Mouse (Mus musculus): ENCODE measurements around the gene Telo2. TPM values are rescaled to one million over a fixed set of nuclear protein-coding genes. Genes with fewer than 3 reads are reported as not detected.

Gene Telo2
- polyA plus RNA-seq (2014; fragmentation: Nextera tagmentation; extraction: Ambion mirVana): 41.2 and 45.4 TPM in 2 replicates

DNA sequence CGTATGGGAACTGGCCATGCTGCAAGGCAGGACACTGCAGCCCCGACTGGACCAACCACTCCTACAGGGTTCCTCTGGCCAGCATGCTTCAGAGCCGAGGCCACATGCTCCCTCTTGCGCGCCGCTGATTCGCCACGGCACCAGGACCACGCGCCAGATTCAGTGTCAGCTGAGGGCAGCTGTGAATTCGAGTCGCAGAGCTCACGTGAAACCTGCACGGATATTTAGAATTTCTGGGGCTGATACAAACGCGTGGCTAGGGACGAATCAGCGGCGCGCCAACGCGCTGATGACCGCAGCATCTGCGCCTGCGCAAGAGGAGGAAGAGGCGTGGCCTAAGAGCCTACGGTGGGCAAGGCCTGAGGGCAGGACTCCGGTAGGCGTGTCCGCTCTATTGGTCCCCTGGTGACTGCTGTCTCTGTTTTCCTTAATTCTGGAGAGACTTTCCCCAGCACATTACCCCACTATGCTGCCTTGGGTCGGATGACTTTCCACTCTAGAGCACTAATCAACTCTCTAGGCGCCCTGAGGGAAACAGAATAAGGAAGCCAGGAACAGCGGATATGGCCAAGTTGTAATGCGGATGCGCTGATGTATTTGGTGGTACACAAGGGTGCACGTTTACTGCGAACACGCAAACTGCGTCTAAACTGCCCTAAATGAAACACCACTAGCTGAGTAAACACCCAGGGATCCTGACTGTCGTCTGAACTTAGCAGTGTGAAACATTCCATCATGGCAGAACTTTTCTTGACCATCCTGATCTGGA lies at the start of gene Telo2:
Gene Telo2 (minus strand): TSS at position 304 of the 769 bp plus-strand sequence.
- peaks cover 2% of the 10 kb centered on the region; the same call in 1 of the 2 replicates for H3K4me1 ChIP-seq (replicated peaks; ENCODE audit: control insufficient read depth, insufficient read depth, low read length)
- H3K4me2 ChIP-seq (ENCODE audit: low read depth, low read length, severe bottlenecking): peak within 1 kb of the TSS; percentile 99
- ATAC-seq (replicated peaks; ENCODE audit: low FRiP score) (peak; percentile 94), DNase-seq (ENCODE audit: low spot score) (peak; percentile 93)
- peak within 1 kb of the TSS; percentile 54 for H3K4me3 ChIP-seq (ENCODE audit: low read depth, low read length)
- H3K9me3 ChIP-seq (ENCODE audit: control insufficient read depth, low read length): no peaks in the 10 kb centered on the region
- peak within 1 kb of the TSS; percentile 68 for H3K27ac ChIP-seq (ENCODE audit: low read depth, low read length)
- no peaks in the 10 kb centered on the region for H3K36me3 ChIP-seq (ENCODE audit: control insufficient read depth, insufficient read depth, low read length)
- H3K27me3 ChIP-seq (ENCODE audit: control insufficient read depth, insufficient read depth, low read length): no peaks in the 10 kb centered on the region
- 5% methylated on average over 40 of the region's 40 CpGs for WGBS
- peak within 1 kb of the TSS; percentile 84 for H3K9ac ChIP-seq (ENCODE audit: low read length)

DNA sequence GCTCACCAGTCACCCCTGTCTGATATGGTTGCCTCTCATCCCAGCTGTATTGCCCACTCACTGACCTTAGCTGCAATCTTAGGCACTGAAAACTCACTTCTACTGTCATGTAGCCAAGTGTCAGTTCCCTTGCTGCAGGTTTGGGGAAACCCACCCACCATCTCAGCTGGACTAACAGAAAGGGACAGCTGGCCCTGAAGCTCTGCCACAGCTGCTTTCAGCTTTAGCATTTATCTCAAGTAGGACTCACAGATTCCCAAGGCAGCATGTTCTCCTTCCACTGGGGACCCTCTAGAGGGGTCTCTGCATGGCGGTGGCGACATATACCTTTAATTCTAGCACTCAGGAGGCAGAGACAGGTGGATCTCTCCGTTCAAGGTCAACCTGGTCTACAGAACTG lies 49.0 kb upstream of the Telo2 start:
- no peak for ATAC-seq (replicated peaks; ENCODE audit: low FRiP score)
- H3K9me3 ChIP-seq (ENCODE audit: control insufficient read depth, low read length): no peaks in the 10 kb centered on the region

DNA sequence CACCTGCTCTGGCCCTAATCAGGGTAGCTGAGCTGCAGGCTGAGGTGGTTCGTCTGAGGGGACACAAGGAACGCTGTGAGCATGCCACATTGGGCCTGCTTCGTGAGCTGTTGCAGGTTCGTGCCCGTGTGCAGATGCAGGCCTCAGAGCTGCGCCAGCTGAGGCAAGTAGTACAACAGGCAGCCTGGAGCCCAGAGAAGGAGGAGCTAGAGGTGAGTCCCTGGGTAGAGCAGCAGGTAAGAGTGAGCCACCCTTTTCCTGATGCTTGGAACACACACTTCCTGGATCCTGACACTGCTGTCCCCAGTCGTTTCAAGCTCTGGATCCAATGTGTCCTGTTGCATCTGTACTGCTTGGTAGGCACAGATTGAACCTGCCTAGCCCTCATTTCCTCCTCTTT lies 47.6 kb upstream of the Telo2 start:
- no peak for DNase-seq (ENCODE audit: low spot score)
- no peaks in the 10 kb centered on the region for H3K27me3 ChIP-seq (ENCODE audit: control insufficient read depth, insufficient read depth, low read length)
- H3K9ac ChIP-seq (ENCODE audit: low read length): no peak overlapping the region
- WGBS: 78% methylated on average over 7 of the region's 7 CpGs
- no peaks in the 10 kb centered on the region for H3K9me3 ChIP-seq (ENCODE audit: control insufficient read depth, low read length)
- no peak overlapping the region for H3K4me3 ChIP-seq (ENCODE audit: low read depth, low read length)
- H3K36me3 ChIP-seq (ENCODE audit: control insufficient read depth, insufficient read depth, low read length): no peaks in the 10 kb centered on the region; the same call in 1 of the 2 replicates
- H3K4me1 ChIP-seq (replicated peaks; ENCODE audit: control insufficient read depth, insufficient read depth, low read length): no peaks in the 10 kb centered on the region
- H3K4me2 ChIP-seq (ENCODE audit: low read depth, low read length, severe bottlenecking): no peak overlapping the region
- H3K27ac ChIP-seq (ENCODE audit: low read depth, low read length): no peak overlapping the region
- no peak for ATAC-seq (replicated peaks; ENCODE audit: low FRiP score)

More for the DNA sequence above, 49.0 kb upstream of the Telo2 start:
- H3K4me3 ChIP-seq (ENCODE audit: low read depth, low read length): no peak overlapping the region
- no peak overlapping the region for H3K4me2 ChIP-seq (ENCODE audit: low read depth, low read length, severe bottlenecking)
- WGBS: 87% methylated on average over 3 of the region's 3 CpGs
- H3K27me3 ChIP-seq (ENCODE audit: control insufficient read depth, insufficient read depth, low read length): no peaks in the 10 kb centered on the region
- no peak overlapping the region for H3K27ac ChIP-seq (ENCODE audit: low read depth, low read length)
- H3K4me1 ChIP-seq (replicated peaks; ENCODE audit: control insufficient read depth, insufficient read depth, low read length): no peaks in the 10 kb centered on the region
- no peaks in the 10 kb centered on the region; the same call in 1 of the 2 replicates for H3K36me3 ChIP-seq (ENCODE audit: control insufficient read depth, insufficient read depth, low read length)
- DNase-seq (ENCODE audit: low spot score): no peak
- no peak overlapping the region for H3K9ac ChIP-seq (ENCODE audit: low read length)

DNA sequence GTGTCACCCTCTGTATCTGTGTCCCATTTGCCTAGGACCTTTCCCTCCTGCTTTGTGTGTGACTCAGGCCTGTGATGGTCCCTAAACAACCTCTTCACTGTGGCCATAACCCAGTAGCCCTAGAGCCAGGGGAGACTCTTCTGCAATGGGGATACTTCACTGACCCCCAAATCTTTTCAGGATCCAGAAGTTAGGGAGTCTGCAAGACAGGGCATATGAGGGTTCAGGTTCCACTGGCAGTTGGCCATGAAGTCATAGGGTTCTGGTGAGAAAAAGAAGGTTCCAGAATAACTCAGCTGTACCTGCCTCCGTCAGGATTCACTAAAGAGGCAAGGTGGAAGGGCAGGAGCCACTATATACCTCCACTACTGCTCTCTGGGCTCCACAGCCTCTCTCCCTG lies 46.4 kb upstream of the Telo2 start, which contains the start of gene Ccdc154:
Gene Ccdc154 (plus strand): TSS at position 301 of the 400 bp plus-strand sequence.
- no peak within 1 kb of the TSS for H3K4me2 ChIP-seq (ENCODE audit: low read depth, low read length, severe bottlenecking)
- no peak within 1 kb of the TSS for H3K27ac ChIP-seq (ENCODE audit: low read depth, low read length)
- no peaks in the 10 kb centered on the region for H3K9me3 ChIP-seq (ENCODE audit: control insufficient read depth, low read length)
- H3K36me3 ChIP-seq (ENCODE audit: control insufficient read depth, insufficient read depth, low read length): no peaks in the 10 kb centered on the region; the same call in 1 of the 2 replicates
- H3K4me3 ChIP-seq (ENCODE audit: low read depth, low read length): no peak within 1 kb of the TSS
- DNase-seq (ENCODE audit: low spot score) (no peak), ATAC-seq (replicated peaks; ENCODE audit: low FRiP score) (no peak)
- H3K9ac ChIP-seq (ENCODE audit: low read length): no peak within 1 kb of the TSS
- no peaks in the 10 kb centered on the region for H3K27me3 ChIP-seq (ENCODE audit: control insufficient read depth, insufficient read depth, low read length)
- 100% methylated on average over 1 of the region's 1 CpGs for WGBS
- no peaks in the 10 kb centered on the region for H3K4me1 ChIP-seq (replicated peaks; ENCODE audit: control insufficient read depth, insufficient read depth, low read length)

DNA sequence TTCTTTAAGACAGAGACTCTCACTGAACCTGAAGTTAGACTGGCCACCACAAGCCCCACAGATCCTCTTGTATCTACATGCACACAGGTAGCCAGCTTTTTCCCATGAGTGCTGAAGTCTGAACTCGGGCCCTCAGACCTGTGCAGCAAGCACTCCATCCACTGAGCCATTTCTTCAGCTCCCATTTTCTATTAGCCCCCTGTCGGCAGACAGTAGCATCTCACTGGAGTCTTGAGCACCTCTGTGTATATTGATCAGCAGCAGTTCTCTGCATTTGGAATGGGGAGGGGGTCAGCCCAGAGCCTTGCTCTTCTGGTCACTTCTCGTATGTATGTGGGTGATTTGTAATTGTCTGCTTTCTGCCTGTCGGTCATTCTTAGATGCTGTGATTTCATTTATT lies 24.2 kb upstream of the Telo2 start:
- H3K27me3 ChIP-seq (ENCODE audit: control insufficient read depth, insufficient read depth, low read length): no peaks in the 10 kb centered on the region
- ATAC-seq (replicated peaks; ENCODE audit: low FRiP score) (no peak), DNase-seq (ENCODE audit: low spot score) (no peak)
- 0 out of 2 replicates have a peak, but pooled peaks cover 1% of the 10 kb centered on the region for H3K4me1 ChIP-seq (replicated peaks; ENCODE audit: control insufficient read depth, insufficient read depth, low read length)
- no peak overlapping the region for H3K4me3 ChIP-seq (ENCODE audit: low read depth, low read length)
- H3K36me3 ChIP-seq (ENCODE audit: control insufficient read depth, insufficient read depth, low read length): no peaks in the 10 kb centered on the region
- H3K9ac ChIP-seq (ENCODE audit: low read length): no peak overlapping the region
- no peaks in the 10 kb centered on the region for H3K9me3 ChIP-seq (ENCODE audit: control insufficient read depth, low read length)
- H3K4me2 ChIP-seq (ENCODE audit: low read depth, low read length, severe bottlenecking): no peak overlapping the region
- no peak overlapping the region for H3K27ac ChIP-seq (ENCODE audit: low read depth, low read length)
- WGBS: 75% methylated on average over 4 of the region's 4 CpGs

DNA sequence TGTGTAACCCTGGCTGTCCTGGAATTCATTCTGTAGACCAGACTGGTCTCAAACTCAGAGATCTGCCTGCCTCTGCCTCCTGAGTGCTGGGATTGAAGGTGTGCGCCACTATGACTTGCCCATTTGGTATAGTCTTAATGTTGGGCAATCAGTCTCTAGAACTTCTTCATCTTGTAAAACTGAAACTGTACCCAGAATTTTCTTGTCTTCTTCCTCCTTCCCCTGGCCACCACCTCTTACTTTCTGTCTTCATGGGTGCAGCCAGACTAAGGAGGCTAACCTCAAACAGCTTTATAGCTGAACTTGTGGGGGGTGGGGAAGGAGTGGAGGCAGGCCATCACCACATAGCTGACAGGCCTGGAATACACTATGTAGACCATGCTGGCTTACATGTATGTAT lies 23.0 kb upstream of the Telo2 start:
- Histone ChIP-seq H3K9ac (ENCODE audit: low read length) (no peak overlapping the region), H3K9me3 (ENCODE audit: control insufficient read depth, low read length) (no peaks in the 10 kb centered on the region), H3K4me3 (ENCODE audit: low read depth, low read length) (no peak overlapping the region), H3K4me2 (ENCODE audit: low read depth, low read length, severe bottlenecking) (no peak overlapping the region), H3K27ac (ENCODE audit: low read depth, low read length) (no peak overlapping the region), H3K36me3 (ENCODE audit: control insufficient read depth, insufficient read depth, low read length) (no peaks in the 10 kb centered on the region), H3K4me1 (replicated peaks; ENCODE audit: control insufficient read depth, insufficient read depth, low read length) (peaks cover 8% of the 10 kb centered on the region; the same call in 1 of the 2 replicates), H3K27me3 (ENCODE audit: control insufficient read depth, insufficient read depth, low read length) (no peaks in the 10 kb centered on the region)
- 93% methylated on average over 1 of the region's 1 CpGs for WGBS
- no peak for DNase-seq (ENCODE audit: low spot score)
- ATAC-seq (replicated peaks; ENCODE audit: low FRiP score): no peak

DNA sequence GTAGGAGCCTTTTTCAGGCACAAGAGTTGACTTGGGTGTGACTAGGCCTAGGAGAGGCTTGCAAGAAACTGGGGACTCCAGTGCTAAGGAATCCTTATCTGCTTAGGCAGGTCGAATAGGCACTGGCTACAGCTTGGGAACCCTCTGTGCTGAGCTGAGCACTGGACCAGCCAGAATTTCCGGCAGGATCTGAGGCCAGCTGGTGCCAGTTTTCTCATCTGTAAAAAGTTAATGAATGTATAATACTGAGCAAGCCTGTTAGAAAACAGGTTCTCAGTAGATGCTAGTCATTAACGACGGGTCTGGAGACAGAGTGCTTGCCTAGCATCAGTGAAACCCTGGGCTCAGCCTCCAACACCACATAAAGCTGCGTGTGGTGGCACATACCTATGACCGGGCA lies 19.9 kb upstream of the Telo2 start:
- no peak for DNase-seq (ENCODE audit: low spot score)
- 91% methylated on average over 6 of the region's 6 CpGs for WGBS
- no peaks in the 10 kb centered on the region for H3K9me3 ChIP-seq (ENCODE audit: control insufficient read depth, low read length)

DNA sequence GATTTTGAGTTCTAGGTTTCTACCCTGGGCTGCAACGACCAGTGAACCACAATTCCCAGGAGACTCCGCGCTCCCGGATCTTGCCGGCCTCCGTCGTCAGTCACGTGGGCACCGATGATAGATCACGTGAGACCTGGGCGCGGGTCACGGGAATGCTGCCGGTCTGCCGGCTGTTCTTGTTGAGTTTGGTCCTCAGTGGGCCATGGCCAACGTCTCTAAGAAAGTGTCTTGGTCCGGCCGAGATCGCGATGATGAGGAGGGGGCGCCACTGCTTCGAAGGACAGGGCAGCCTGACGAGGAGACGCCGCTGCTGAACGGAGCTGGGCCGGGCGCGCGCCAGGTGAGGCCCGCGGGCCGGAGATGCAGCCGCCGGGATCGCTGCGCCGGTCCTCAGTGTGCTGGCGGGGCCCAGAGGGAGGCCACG lies 17.5 kb upstream of the Telo2 start, which contains the start of gene Clcn7:
Gene Clcn7 (plus strand): TSS at position 117 of the 424 bp plus-strand sequence.
- 0% methylated on average over 40 of the region's 40 CpGs for WGBS
- H3K9me3 ChIP-seq (ENCODE audit: control insufficient read depth, low read length): no peaks in the 10 kb centered on the region
- H3K4me1 ChIP-seq (replicated peaks; ENCODE audit: control insufficient read depth, insufficient read depth, low read length): peaks cover 8% of the 10 kb centered on the region; the same call in 1 of the 2 replicates
- DNase-seq (ENCODE audit: low spot score) (peak; percentile 94), ATAC-seq (replicated peaks; ENCODE audit: low FRiP score) (peak; percentile 91)
- H3K27ac ChIP-seq (ENCODE audit: low read depth, low read length): no peak within 1 kb of the TSS
- H3K9ac ChIP-seq (ENCODE audit: low read length): peak within 1 kb of the TSS; percentile 79
- peak within 1 kb of the TSS; percentile 81 for H3K4me2 ChIP-seq (ENCODE audit: low read depth, low read length, severe bottlenecking)
- H3K27me3 ChIP-seq (ENCODE audit: control insufficient read depth, insufficient read depth, low read length): no peaks in the 10 kb centered on the region
- H3K4me3 ChIP-seq (ENCODE audit: low read depth, low read length): peak within 1 kb of the TSS; percentile 67
- H3K36me3 ChIP-seq (ENCODE audit: control insufficient read depth, insufficient read depth, low read length): no peaks in the 10 kb centered on the region

More for the DNA sequence above, 19.9 kb upstream of the Telo2 start:
- no peak overlapping the region for H3K27ac ChIP-seq (ENCODE audit: low read depth, low read length)
- no peak overlapping the region for H3K9ac ChIP-seq (ENCODE audit: low read length)
- no peaks in the 10 kb centered on the region for H3K36me3 ChIP-seq (ENCODE audit: control insufficient read depth, insufficient read depth, low read length)
- H3K4me1 ChIP-seq (replicated peaks; ENCODE audit: control insufficient read depth, insufficient read depth, low read length): peaks cover 8% of the 10 kb centered on the region; the same call in 1 of the 2 replicates
- no peak overlapping the region for H3K4me3 ChIP-seq (ENCODE audit: low read depth, low read length)
- ATAC-seq (replicated peaks; ENCODE audit: low FRiP score): no peak
- H3K4me2 ChIP-seq (ENCODE audit: low read depth, low read length, severe bottlenecking): no peak overlapping the region
- H3K27me3 ChIP-seq (ENCODE audit: control insufficient read depth, insufficient read depth, low read length): no peaks in the 10 kb centered on the region

All from forebrain, embryonic 11.5 days (tissue).